Mouse (Mus musculus): Measurements from ENCODE around the gene Vmn1r54. TPM values are rescaled to one million over a fixed set of nuclear protein-coding genes. Genes with fewer than 3 reads are reported as not detected.
"Not testable (repeated sequence)": the region's sequence is repeated elsewhere in the genome, so short reads cannot be mapped to it uniquely, and the experiment has no call there.

The Vmn1r54 gene
- not detected for total RNA-seq (2021)

DNA sequence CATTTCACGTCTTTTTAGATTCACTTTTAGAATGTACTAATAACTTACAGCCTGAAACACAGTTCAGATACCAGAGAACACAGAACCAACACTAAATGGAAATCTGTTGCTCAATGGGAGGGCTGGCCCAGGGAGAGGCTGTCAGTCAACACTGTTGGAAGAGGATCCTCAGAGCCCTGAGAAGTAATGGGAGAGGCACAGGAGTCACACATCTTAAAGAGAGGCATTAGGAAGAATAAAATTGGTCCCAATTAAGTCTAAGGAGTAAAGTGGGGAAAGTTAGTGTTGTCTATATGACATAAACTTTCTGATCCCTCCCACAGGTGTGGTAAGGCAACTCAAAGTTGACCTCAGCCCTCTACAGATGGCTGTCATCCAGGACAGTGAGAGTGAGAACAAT lies at the start of gene Vmn1r54:
Gene Vmn1r54, plus strand, starts transcription at position 301 of the 400 bp plus-strand sequence.
- no peak for DNase-seq
- intact Hi-C loops (cut with DNase I): no loop called here

- DNase-seq; intact Hi-C loops (cut with DNase I): not testable (repeated sequence)
Observed at GRCm38 (mm10) chr6:90202493-90202892, 43.6 kb upstream of the Vmn1r54 start, which contains the start of gene V1ra8. Gene V1ra8 (plus strand): TSS chr6:90202793.

- no peak for DNase-seq
Observed at GRCm38 (mm10) chr6:90224338-90224737, 21.8 kb upstream of the Vmn1r54 start, which contains the start of gene Vmn1r53. Gene Vmn1r53 (minus strand): TSS chr6:90224438.

GRCm38 (mm10) chr6:90232114-90232513 lies 14.0 kb upstream of the Vmn1r54 start:
- intact Hi-C loops (cut with DNase I): not testable (repeated sequence)

More at GRCm38 (mm10) chr6:90224338-90224737, 21.8 kb upstream of the Vmn1r54 start, which contains the start of gene Vmn1r53:
- intact Hi-C loops (cut with DNase I): no loop called here

DNA sequence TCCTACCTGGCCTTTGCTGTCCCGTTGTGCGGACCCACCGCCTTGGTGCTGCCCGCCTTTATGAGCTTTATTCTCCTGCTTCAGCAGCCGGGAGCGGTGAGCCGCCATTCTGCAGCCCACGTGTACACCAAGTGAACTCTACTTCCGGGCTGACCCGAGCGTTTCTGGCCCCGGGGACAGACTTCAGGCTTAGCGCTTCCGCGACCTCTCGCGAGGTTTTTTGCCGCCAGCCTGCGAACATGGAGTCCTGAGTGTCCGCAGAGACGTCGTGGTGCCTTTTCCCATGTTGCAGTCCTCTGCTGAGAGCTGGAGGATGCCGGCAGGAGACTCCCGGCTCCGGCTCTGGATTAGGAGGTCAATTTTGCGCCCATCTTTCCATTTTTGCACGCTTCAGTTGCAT lies 13.4 kb upstream of the Vmn1r54 start:
- DNase-seq: no peak
- intact Hi-C loops (cut with DNase I): no loop called here

More at GRCm38 (mm10) chr6:90232114-90232513, 14.0 kb upstream of the Vmn1r54 start:
- DNase-seq: not testable (repeated sequence)

DNA sequence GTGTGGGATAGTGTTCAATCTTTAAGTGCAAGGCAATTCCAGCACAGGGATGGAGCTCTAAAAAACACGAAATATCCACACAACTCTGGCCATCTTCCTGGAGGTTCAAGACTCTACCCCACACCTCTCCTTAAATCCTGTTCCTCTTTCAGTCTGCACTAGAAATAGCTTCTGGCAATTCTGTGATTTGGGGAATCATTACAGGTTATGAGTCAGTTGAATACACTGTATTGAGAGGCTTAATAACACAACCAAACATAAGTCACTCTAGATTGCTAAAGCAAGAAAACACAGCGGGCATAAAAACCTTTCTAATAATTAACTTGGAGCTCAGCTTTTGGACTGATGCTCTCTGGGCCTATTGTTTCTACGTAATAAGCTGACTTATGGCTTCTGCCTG lies 2.1 kb upstream of the Vmn1r54 start:
- no peak for DNase-seq
- intact Hi-C loops (cut with DNase I): no loop called here

DNA sequence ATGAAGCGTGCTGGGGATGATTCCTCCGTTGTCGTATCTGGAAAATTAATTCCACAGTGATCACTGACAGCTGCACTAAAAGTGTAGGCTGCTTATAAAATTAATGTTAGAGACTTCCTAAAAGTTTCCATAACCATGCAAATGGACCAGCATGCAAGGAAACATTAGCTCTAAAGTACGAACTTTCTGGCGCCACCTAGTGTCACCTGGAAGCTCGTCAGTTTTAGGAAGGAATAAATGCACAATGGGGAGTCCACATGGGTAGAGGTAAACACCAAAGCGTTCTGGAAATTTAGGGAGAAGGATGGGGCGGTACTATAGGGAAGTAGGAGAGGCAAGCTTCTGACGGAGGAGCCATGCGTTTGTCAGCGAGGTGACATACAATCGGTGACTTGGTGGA lies 42.2 kb downstream of the Vmn1r54 start:
- DNase-seq: no peak
- intact Hi-C loops (cut with DNase I): no loop called here

DNA sequence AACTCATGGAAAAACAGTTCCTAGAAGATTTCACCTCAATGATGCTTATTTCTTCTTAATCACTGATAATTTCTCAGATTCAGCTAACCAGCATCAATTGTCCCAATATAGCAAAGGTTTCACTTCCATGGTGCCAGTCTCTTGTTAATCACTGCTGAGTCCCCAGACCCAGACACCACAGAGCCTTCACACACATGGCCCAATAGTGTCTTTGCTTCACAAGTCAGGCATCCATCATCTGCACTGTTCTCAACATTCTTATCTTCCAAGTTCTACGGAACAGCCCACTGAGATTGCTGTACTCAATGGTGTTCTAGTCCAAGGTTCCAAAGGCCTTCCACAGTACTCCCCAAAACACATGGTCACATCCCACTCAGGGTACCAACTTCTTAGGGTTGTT lies 54.8 kb downstream of the Vmn1r54 start, which contains the start of gene BC048671:
Gene BC048671, plus strand, starts transcription at position 301 of the 400 bp plus-strand sequence.
- intact Hi-C loops (cut with DNase I): no loop called here
- no peak for DNase-seq

DNA sequence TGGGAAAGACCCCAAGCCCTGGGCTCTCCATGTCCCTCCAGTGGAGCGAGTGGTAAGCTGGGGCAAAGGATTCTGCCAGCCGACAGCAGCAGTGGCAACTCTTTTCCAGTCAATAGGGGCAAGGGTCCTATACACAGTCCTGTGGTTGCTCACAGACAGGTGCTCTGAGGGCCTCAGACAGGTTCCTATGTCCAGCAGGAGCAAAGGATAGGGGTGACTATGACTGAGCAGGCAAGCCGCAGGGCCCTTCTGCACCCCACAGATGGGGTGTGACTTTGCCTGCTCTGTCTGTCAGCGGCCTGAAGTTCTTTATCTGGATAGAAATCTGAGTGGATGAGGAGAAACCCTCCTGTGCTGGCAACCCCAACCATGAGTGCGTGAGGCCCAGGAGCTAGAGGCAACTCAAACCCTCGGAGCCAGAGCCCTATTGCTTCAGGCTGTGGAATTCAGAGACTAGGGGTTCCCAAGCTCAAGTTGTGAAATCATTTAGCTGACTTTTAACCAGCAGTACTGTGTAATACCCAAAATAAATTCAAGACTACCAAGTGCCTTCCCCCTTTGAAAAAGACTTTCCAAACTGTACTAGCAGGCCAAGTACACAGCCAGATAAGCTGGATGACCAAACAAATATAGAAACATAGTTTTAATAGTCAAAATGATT lies 60.3 kb downstream of the Vmn1r54 start:
- intact Hi-C loops (cut with DNase I): no loop called here

GRCm38 (mm10) chr6:90308839-90309778 lies 63.0 kb downstream of the Vmn1r54 start:
- intact Hi-C loops (cut with DNase I): no loop called here
- no peak for DNase-seq

More for the DNA sequence above, 60.3 kb downstream of the Vmn1r54 start:
- DNase-seq: no peak

- intact Hi-C loops (cut with DNase I): no loop called here
- DNase-seq: no peak
Observed at GRCm38 (mm10) chr6:90315961-90316360, 69.9 kb downstream of the Vmn1r54 start.

- intact Hi-C loops (cut with DNase I): no loop called here
- DNase-seq: no peak
Observed at GRCm38 (mm10) chr6:90317510-90318258, 71.6 kb downstream of the Vmn1r54 start.

DNA sequence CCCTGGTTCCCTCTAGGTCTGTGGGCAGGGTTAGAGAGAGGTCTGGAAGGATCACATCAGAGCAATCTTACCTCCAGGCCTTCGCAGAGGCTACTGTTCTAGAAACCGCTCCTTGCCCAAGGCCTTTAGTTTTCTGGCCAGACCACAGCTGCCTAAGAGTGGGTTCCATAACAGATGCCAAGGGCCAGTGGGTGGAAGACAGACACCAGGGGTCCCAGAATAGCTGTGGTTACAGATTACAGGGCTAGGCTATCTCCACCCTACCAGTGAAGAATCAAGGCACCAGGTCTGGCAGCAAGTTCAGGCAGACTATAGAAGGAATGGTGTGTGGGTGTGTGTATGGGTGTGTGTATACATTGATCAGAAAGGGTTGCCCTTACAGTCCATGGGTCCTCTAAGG lies 72.9 kb downstream of the Vmn1r54 start:
- no peak for DNase-seq
- intact Hi-C loops (cut with DNase I): no loop called here

GRCm38 (mm10) chr6:90319475-90320191 lies 73.5 kb downstream of the Vmn1r54 start:
- DNase-seq: peak; percentile 26 to 28
- intact Hi-C loops (cut with DNase I): no loop called here

DNA sequence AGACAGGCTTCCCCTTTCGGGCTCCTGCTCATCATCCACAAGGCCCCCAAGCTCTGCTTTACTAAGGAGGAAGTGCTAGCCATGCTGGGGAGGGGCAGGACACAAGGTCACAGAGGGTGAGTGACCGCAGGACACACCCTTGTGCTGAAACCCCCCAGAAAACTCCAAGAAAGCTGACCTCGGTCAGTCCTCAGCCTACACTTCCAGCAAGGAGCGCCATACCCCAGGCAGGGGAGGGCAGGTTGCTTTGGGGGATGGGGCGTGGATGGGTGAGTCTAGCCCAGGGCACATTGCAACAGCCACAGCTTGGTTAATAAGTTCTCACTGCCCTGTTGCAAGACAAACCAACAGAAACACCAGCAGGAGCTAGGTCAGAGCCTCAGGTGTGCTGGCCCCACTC lies 74.3 kb downstream of the Vmn1r54 start:
- no peak for DNase-seq
- intact Hi-C loops (cut with DNase I): no loop called here

Other genes with a start within 250 kb of the Vmn1r54 start
- not detected for gene Vmn1r47, start 230.2 kb upstream of the Vmn1r54 start, total RNA-seq (2021)
- gene Vmn1r48, start 209.5 kb upstream of the Vmn1r54 start, total RNA-seq (2021): not detected
- not detected for gene Vmn1r49, start 167.8 kb upstream of the Vmn1r54 start, total RNA-seq (2021)
- not detected for gene Vmn1r50, start 144.9 kb upstream of the Vmn1r54 start, total RNA-seq (2021)
- gene Vmn1r51, start 123.7 kb upstream of the Vmn1r54 start, total RNA-seq (2021): not detected
- gene Vmn1r52, start 71.5 kb upstream of the Vmn1r54 start, total RNA-seq (2021): not detected
- not detected for gene V1ra8, start 43.5 kb upstream of the Vmn1r54 start, total RNA-seq (2021)
- not detected for gene Vmn1r53, start 21.9 kb upstream of the Vmn1r54 start, total RNA-seq (2021)
- gene BC048671, start 54.9 kb downstream of the Vmn1r54 start, total RNA-seq (2021): not detected
- not detected for gene Chst13, start 78.9 kb downstream of the Vmn1r54 start, total RNA-seq (2021)
- gene Uroc1, start 87.0 kb downstream of the Vmn1r54 start, total RNA-seq (2021): not detected
- gene Zxdc, start 123.2 kb downstream of the Vmn1r54 start, total RNA-seq (2021): 10 to 100 TPM; 14.4 to 14.6 TPM
- gene Cfap100, start 182.5 kb downstream of the Vmn1r54 start, total RNA-seq (2021): under 1 TPM in 1 of 2 experiments, not detected in 1; 0.35 TPM
- gene Klf15, start 216.3 kb downstream of the Vmn1r54 start, total RNA-seq (2021): 10 to 100 TPM; 60.8 to 87.4 TPM
- 1 to 10 TPM; 1.9 to 2.2 TPM for gene Aldh1l1, start 240.1 kb downstream of the Vmn1r54 start, total RNA-seq (2021)

All from heart, postnatal 36 days (tissue).